Mouse (Mus musculus) ES-E14 (cell line): ENCODE measurements around the gene Prmt1.

Experiments
- CHD2 ChIP-seq: IDR thresholded peaks from 2 replicates; pipeline ENCODE4 v1.6.1; 2014; ENCODE audit warnings: mild to moderate bottlenecking, low read depth, low read length, inconsistent platforms
- HCFC1 ChIP-seq: IDR thresholded peaks from 2 replicates; pipeline ENCODE4 v1.6.1; 2012; ENCODE audit warnings: low read length, inconsistent platforms, borderline replicate concordance; ENCODE audit not compliant: insufficient read depth
- ZC3H11A ChIP-seq: IDR thresholded peaks from 2 replicates; pipeline ENCODE4 v1.6.1; 2012; ENCODE audit warnings: low read depth, mild to moderate bottlenecking, inconsistent platforms, low read length, borderline replicate concordance

DNA sequence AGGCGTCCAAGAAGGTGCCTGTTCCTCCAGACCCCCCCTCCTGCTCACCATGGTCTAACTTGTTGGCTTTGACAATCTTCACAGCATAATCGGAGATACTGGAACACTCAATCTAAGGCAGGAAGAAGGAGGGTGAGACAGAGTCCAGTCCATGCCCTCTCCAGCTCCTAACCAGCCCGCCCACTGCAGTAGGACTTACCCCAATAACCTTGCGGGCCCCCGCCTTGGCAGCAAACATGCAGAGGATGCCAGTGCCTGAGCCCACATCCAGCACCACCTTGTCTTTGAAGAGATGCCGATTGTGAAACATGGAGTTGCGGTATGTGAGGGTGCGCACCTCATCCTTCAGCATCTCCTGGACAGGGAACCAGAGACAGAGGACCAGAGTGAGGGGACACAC, 4.8 kb downstream of the Prmt1 start:
- TF ChIP-seq HCFC1 (no peak), CHD2 (no peak), ZC3H11A (no peak)
